Mouse (Mus musculus) cerebellum, postnatal 25 days (tissue): Measurements from ENCODE around the gene Gm9964.

Source experiments
- DNase-seq, 2 experiments: peaks; one replicate each; pipeline ENCODE4 v3.0.0; 2021; ENCODE audit warnings: mixed read lengths in 2 of 2

Gene Gm9964

DNA sequence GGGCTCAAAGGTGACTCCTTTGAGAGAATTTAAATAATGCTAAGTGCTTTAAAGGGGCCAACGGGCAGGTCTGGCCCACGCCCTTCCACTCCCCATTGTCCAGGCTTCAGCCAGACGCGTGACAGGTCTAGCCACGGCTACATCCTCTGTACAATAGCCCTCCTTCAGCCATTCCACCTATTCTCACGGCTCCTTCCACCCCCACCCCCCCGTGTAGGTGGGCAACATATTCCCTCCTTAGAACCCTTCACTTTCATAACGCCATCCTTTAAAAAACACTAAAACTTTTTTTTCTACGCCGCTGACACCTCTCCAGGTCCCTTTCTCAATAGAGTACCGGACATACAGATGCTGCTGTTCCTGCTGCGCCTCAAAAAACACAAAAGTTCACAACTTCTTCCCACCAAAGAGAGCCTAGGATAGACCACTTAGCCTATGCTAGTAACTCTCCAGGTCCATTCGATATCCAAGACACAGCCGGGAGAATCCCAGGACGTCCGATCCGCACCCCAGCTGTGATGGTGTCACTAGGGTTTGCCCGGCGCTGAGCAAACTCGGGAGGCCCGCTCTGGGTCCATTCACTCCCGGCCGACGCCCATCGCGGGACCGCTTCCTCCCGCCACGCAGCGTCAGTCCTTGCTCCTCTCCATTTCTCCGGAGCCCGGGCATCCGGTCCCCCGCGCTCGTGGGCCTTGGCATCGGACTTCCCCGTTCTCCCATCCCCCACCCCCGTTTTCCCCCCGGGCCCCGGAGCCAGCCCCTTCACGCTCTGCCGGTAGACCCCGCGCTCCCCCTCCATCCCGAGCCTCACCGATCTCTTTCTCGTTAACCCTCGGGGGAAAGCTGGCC, 42.9 kb downstream of the Gm9964 start:
- DNase-seq: peak; percentile 66 to 68

DNA sequence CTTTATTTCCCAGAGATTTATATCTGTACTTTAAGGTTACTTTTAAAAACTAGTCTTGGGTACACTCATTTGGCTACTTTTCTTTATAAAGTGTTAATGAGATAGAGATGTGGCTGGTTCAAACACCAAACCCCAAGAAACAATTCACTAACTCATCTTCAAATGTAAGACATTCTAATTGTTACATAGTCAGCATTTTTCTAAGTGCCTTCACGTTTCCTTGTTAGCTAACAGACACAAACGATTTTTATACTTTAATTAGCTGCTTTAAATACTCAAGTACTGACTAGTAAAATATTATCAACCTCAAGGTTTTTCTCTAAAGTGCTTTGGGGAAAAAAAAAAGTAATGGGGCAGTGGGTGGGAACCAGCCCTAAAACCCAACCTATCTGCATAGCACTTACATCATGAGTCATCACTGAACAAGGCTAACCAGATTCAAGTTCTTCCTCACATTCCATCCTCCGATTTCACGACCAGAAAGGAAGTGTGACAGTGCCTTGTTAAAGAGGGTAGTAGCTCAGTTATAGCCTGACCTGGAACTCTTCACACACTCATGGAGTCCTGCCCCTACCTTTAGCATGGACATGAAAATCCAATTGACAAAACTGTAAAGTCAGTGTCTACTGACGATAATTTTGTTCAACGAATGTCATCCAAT, 43.7 kb downstream of the Gm9964 start:
- no peak for DNase-seq
